Mouse (Mus musculus): ENCODE data around the gene Zfp978.
"Not testable (repeated sequence)": the region's sequence is repeated elsewhere in the genome, so short reads cannot be mapped to it uniquely, and the experiment has no call there.

The Zfp978 gene

GRCm38 (mm10) chr4:147361003-147361402 lies at the start of gene Zfp978:
TSS of gene Zfp978 (plus strand) at chr4:147361303.
- not testable (repeated sequence) for DNase-seq (ENCODE audit: low read depth in 1 of 2, low spot score in 2 of 2)

- not testable (repeated sequence) for DNase-seq (ENCODE audit: low read depth in 1 of 2, low spot score in 2 of 2)
Measured at GRCm38 (mm10) chr4:147335036-147335690, 25.9 kb upstream of the Zfp978 start.

- not testable (repeated sequence) for DNase-seq (ENCODE audit: low read depth in 1 of 2, low spot score in 2 of 2)
Measured at GRCm38 (mm10) chr4:147335691-147336367, 25.3 kb upstream of the Zfp978 start.

GRCm38 (mm10) chr4:147336368-147337195 lies 24.5 kb upstream of the Zfp978 start:
- not testable (repeated sequence) for DNase-seq (ENCODE audit: low read depth in 1 of 2, low spot score in 2 of 2)

GRCm38 (mm10) chr4:147337520-147337919 lies 23.6 kb upstream of the Zfp978 start:
- not testable (repeated sequence) for DNase-seq (ENCODE audit: low read depth in 1 of 2, low spot score in 2 of 2)

- DNase-seq (ENCODE audit: low read depth in 1 of 2, low spot score in 2 of 2), result no peak
Measured at GRCm38 (mm10) chr4:147338032-147338610, 23.0 kb upstream of the Zfp978 start.

- DNase-seq (ENCODE audit: low read depth in 1 of 2, low spot score in 2 of 2), result not testable (repeated sequence)
Measured at GRCm38 (mm10) chr4:147338706-147339105, 22.4 kb upstream of the Zfp978 start.

- DNase-seq (ENCODE audit: low read depth in 1 of 2, low spot score in 2 of 2), result not testable (repeated sequence)
Measured at GRCm38 (mm10) chr4:147339601-147340219, 21.4 kb upstream of the Zfp978 start.

- not testable (repeated sequence) for DNase-seq (ENCODE audit: low read depth in 1 of 2, low spot score in 2 of 2)
Measured at GRCm38 (mm10) chr4:147340236-147340635, 20.9 kb upstream of the Zfp978 start.

- DNase-seq (ENCODE audit: low read depth in 1 of 2, low spot score in 2 of 2), result not testable (repeated sequence)
Measured at GRCm38 (mm10) chr4:147340876-147341275, 20.2 kb upstream of the Zfp978 start.

GRCm38 (mm10) chr4:147343042-147343908 lies 17.8 kb upstream of the Zfp978 start:
- not testable (repeated sequence) for DNase-seq (ENCODE audit: low read depth in 1 of 2, low spot score in 2 of 2)

GRCm38 (mm10) chr4:147345061-147345554 lies 16.0 kb upstream of the Zfp978 start:
- DNase-seq (ENCODE audit: low read depth in 1 of 2, low spot score in 2 of 2), result not testable (repeated sequence)

- DNase-seq (ENCODE audit: low read depth in 1 of 2, low spot score in 2 of 2), result not testable (repeated sequence)
Measured at GRCm38 (mm10) chr4:147346361-147347035, 14.6 kb upstream of the Zfp978 start.

GRCm38 (mm10) chr4:147347300-147347699 lies 13.8 kb upstream of the Zfp978 start:
- DNase-seq (ENCODE audit: low read depth in 1 of 2, low spot score in 2 of 2), result not testable (repeated sequence)

GRCm38 (mm10) chr4:147347880-147348279 lies 13.2 kb upstream of the Zfp978 start:
- DNase-seq (ENCODE audit: low read depth in 1 of 2, low spot score in 2 of 2), result not testable (repeated sequence)

- not testable (repeated sequence) for DNase-seq (ENCODE audit: low read depth in 1 of 2, low spot score in 2 of 2)
Measured at GRCm38 (mm10) chr4:147348401-147348800, 12.7 kb upstream of the Zfp978 start.

GRCm38 (mm10) chr4:147348906-147349686 lies 12.0 kb upstream of the Zfp978 start:
- DNase-seq (ENCODE audit: low read depth in 1 of 2, low spot score in 2 of 2), result not testable (repeated sequence)
